Mouse (Mus musculus) midbrain, embryonic 11.5 days (tissue): ENCODE data around the gene Alk. TPM values are rescaled to one million over a fixed set of nuclear protein-coding genes. Genes with fewer than 3 reads are reported as not detected.

Experiments
- ATAC-seq: fragments of 200-750 bp; cut with Nextera tagmentation; 2 replicates; pipeline ENCODE4 v1.8.0; 2017; ENCODE audit warnings: moderate TSS enrichment, moderate library complexity; ENCODE audit not compliant: low FRiP score
- DNase-seq: peaks from one replicate; pipeline ENCODE4 v3.0.0; 2015; ENCODE audit warnings: low spot score; ENCODE audit errors: missing footprints
- H3K27ac ChIP-seq: fragments of 300-500 bp; sonication (generic); 2 replicates; pipeline ENCODE4 v1.5.1; 2014; ENCODE audit warnings: low read depth, low read length
- H3K27me3 ChIP-seq: fragments of 300-500 bp; sonication (generic); 2 replicates; pipeline ENCODE4 v1.6.1; 2014; ENCODE audit warnings: mild to moderate bottlenecking, low read length, moderate library complexity, mixed read lengths; ENCODE audit not compliant: control insufficient read depth, insufficient read depth
- H3K36me3 ChIP-seq: fragments of 300-500 bp; sonication (generic); 2 replicates; pipeline ENCODE4 v1.6.1; 2014; ENCODE audit warnings: mild to moderate bottlenecking, low read length, moderate library complexity, mixed read lengths; ENCODE audit not compliant: control insufficient read depth, insufficient read depth
- H3K4me1 ChIP-seq: fragments of 300-500 bp; sonication (generic); 2 replicates; pipeline ENCODE4 v1.6.1; 2014; ENCODE audit warnings: low read length; ENCODE audit not compliant: control insufficient read depth, insufficient read depth
- H3K4me2 ChIP-seq: fragments of 300-500 bp; sonication (generic); 2 replicates; pipeline ENCODE4 v1.6.1; 2014; ENCODE audit warnings: mild to moderate bottlenecking, moderate library complexity
- H3K4me3 ChIP-seq: fragments of 300-500 bp; sonication (generic); 2 replicates; pipeline ENCODE4 v1.5.1; 2014; ENCODE audit warnings: low read depth, low read length
- H3K9ac ChIP-seq: fragments of 300-500 bp; sonication (generic); 2 replicates; pipeline ENCODE4 v1.6.1; 2014; ENCODE audit warnings: low read length
- H3K9me3 ChIP-seq: fragments of 300-500 bp; sonication (generic); 2 replicates; pipeline ENCODE4 v1.6.1; 2016; ENCODE audit warnings: low read length; ENCODE audit not compliant: control insufficient read depth
- WGBS: fragments of 180-500 bp; shearing (Covaris S2); extraction: QIAGEN DNeasy Blood & Tissue Kit; methylation state at CpG from one replicate; pipeline ENCODE4 v1.1.7; 2014; 5-methylcytosine and 5-hydroxymethylcytosine counted together
- polyA plus RNA-seq: library from polyadenylated mRNA; unstranded; fragments of >200 nt; fragmentation: Nextera tagmentation; extraction: Ambion mirVana; gene quantifications from 2 replicates; pipeline ENCODE4 v1.2.1, GENCODE M21; 2014

Gene Alk
- polyA plus RNA-seq: 0.18 TPM in 2 replicates

GRCm38 (mm10) chr17:72604610-72604980, at the start of gene Alk:
Gene Alk (minus strand): TSS chr17:72604627.
- Histone ChIP-seq H3K9me3 (no peaks in the 10 kb centered on the region), H3K4me3 (peak within 1 kb of the TSS; percentile 57), H3K4me2 (peak within 1 kb of the TSS; percentile 97), H3K27ac (no peak within 1 kb of the TSS), H3K9ac (peak within 1 kb of the TSS; percentile 42), H3K27me3 (peaks cover 25% of the 10 kb centered on the region), H3K4me1 (peaks cover 14% of the 10 kb centered on the region), H3K36me3 (no peaks in the 10 kb centered on the region)
- ATAC-seq (peak; percentile 96), DNase-seq (peak; percentile 99)
- under 1% methylated on average over 32 of the region's 32 CpGs for WGBS

GRCm38 (mm10) chr17:72652801-72653200, 48.4 kb upstream of the Alk start:
- ATAC-seq (no peak), DNase-seq (no peak)
- Histone ChIP-seq H3K4me2 (no peak overlapping the region), H3K4me3 (no peak overlapping the region), H3K27me3 (no peaks in the 10 kb centered on the region), H3K27ac (no peak overlapping the region), H3K4me1 (peaks cover 3% of the 10 kb centered on the region; the same call in 1 of the 2 replicates), H3K9ac (no peak overlapping the region), H3K36me3 (no peaks in the 10 kb centered on the region), H3K9me3 (no peaks in the 10 kb centered on the region)
- 80% methylated on average over 1 of the region's 1 CpGs for WGBS

GRCm38 (mm10) chr17:72648607-72649217, 44.3 kb upstream of the Alk start:
- no peak for DNase-seq
- no peak for ATAC-seq
- H3K27me3 ChIP-seq: no peaks in the 10 kb centered on the region
- H3K36me3 ChIP-seq: no peaks in the 10 kb centered on the region
- H3K9ac ChIP-seq: no peak overlapping the region
- no peak overlapping the region for H3K4me2 ChIP-seq
- no peaks in the 10 kb centered on the region for H3K4me1 ChIP-seq
- no peak overlapping the region for H3K4me3 ChIP-seq
- H3K9me3 ChIP-seq: no peaks in the 10 kb centered on the region
- H3K27ac ChIP-seq: no peak overlapping the region
- WGBS: 88% methylated on average over 6 of the region's 6 CpGs

GRCm38 (mm10) chr17:72646167-72646566, 41.7 kb upstream of the Alk start:
- Histone ChIP-seq H3K27ac (no peak overlapping the region), H3K4me3 (no peak overlapping the region), H3K4me2 (no peak overlapping the region), H3K9ac (no peak overlapping the region), H3K4me1 (no peaks in the 10 kb centered on the region), H3K36me3 (no peaks in the 10 kb centered on the region), H3K9me3 (no peaks in the 10 kb centered on the region), H3K27me3 (no peaks in the 10 kb centered on the region)
- 82% methylated on average over 5 of the region's 5 CpGs for WGBS
- DNase-seq: peak; percentile 53
- no peak for ATAC-seq

- H3K27me3 ChIP-seq: no peaks in the 10 kb centered on the region
- no peak overlapping the region for H3K4me2 ChIP-seq
- H3K4me1 ChIP-seq: no peaks in the 10 kb centered on the region
- DNase-seq: peak; percentile 57
- H3K36me3 ChIP-seq: no peaks in the 10 kb centered on the region
- no peaks in the 10 kb centered on the region for H3K9me3 ChIP-seq
- H3K27ac ChIP-seq: no peak overlapping the region
- 63% methylated on average over 4 of the region's 4 CpGs for whole genome bisulfite sequencing
- H3K9ac ChIP-seq: no peak overlapping the region
- ATAC-seq: no peak
- no peak overlapping the region for H3K4me3 ChIP-seq
These were observed 35.7 kb upstream of the Alk start for GRCm38 (mm10) chr17:72640095-72640494.

GRCm38 (mm10) chr17:72639400-72639799, 35.0 kb upstream of the Alk start:
- H3K4me3 ChIP-seq: no peak overlapping the region
- H3K4me1 ChIP-seq: no peaks in the 10 kb centered on the region
- H3K4me2 ChIP-seq: no peak overlapping the region
- DNase-seq: peak; percentile 65
- WGBS: 86% methylated on average over 7 of the region's 7 CpGs
- H3K9ac ChIP-seq: no peak overlapping the region
- H3K36me3 ChIP-seq: no peaks in the 10 kb centered on the region
- H3K9me3 ChIP-seq: no peaks in the 10 kb centered on the region
- H3K27ac ChIP-seq: no peak overlapping the region
- ATAC-seq: no peak
- H3K27me3 ChIP-seq: no peaks in the 10 kb centered on the region

- Histone ChIP-seq H3K36me3 (no peaks in the 10 kb centered on the region), H3K9me3 (no peaks in the 10 kb centered on the region), H3K4me2 (no peak overlapping the region), H3K9ac (no peak overlapping the region), H3K27ac (no peak overlapping the region), H3K27me3 (peaks cover 25% of the 10 kb centered on the region), H3K4me1 (peaks cover 14% of the 10 kb centered on the region), H3K4me3 (no peak overlapping the region)
- DNase-seq: peak; percentile 98
- 6% methylated on average over 4 of the region's 4 CpGs for WGBS
- no peak for ATAC-seq
These were observed 1.8 kb upstream of the Alk start for GRCm38 (mm10) chr17:72606251-72606650.

GRCm38 (mm10) chr17:72603886-72604609, 379 bp downstream of the Alk start:
- peaks cover 25% of the 10 kb centered on the region for H3K27me3 ChIP-seq
- H3K9me3 ChIP-seq: no peaks in the 10 kb centered on the region
- peak overlapping the region; percentile 97 for H3K4me2 ChIP-seq
- peak overlapping the region; percentile 57 for H3K4me3 ChIP-seq
- H3K9ac ChIP-seq: peak overlapping the region; percentile 42
- ATAC-seq (peak; percentile 75), DNase-seq (peak; percentile 94)
- peaks cover 14% of the 10 kb centered on the region for H3K4me1 ChIP-seq
- H3K36me3 ChIP-seq: no peaks in the 10 kb centered on the region
- WGBS: under 1% methylated on average over 51 of the region's 51 CpGs
- H3K27ac ChIP-seq: no peak overlapping the region

GRCm38 (mm10) chr17:72603118-72603885, 1.1 kb downstream of the Alk start:
- Histone ChIP-seq H3K27me3 (peaks cover 25% of the 10 kb centered on the region), H3K9ac (0 out of 2 replicates have a peak overlapping the region, but pooled peaks have one; percentile 12), H3K4me1 (peaks cover 14% of the 10 kb centered on the region), H3K4me2 (peak overlapping the region; percentile 97), H3K4me3 (peak overlapping the region; percentile 57), H3K36me3 (no peaks in the 10 kb centered on the region), H3K27ac (no peak overlapping the region), H3K9me3 (no peaks in the 10 kb centered on the region)
- under 1% methylated on average over 40 of the region's 40 CpGs for WGBS
- DNase-seq (peak; percentile 99), ATAC-seq (peak; percentile 58)
